Mouse (Mus musculus) CH12.LX (cell line): ENCODE measurements around the gene Rgs7. TPM values are rescaled to one million over a fixed set of nuclear protein-coding genes. Genes with fewer than 3 reads are reported as not detected.

Experiments
- DNase-seq: peaks from one replicate; pipeline ENCODE4 v3.0.0-alpha.2; 2013; ENCODE audit errors: extremely low read depth
- H3K27ac ChIP-seq: 2 replicates; pipeline ENCODE4 v1.5.1; 2012; ENCODE audit warnings: low read depth, mild to moderate bottlenecking, control low read depth, moderate library complexity; ENCODE audit not compliant: insufficient read depth
- H3K27me3 ChIP-seq: replicated peaks from 2 replicates; pipeline ENCODE3; 2012; ENCODE audit warnings: inconsistent platforms
- H3K36me3 ChIP-seq, 2 experiments: replicated peaks in 1 of 2; 2 replicates each; pipeline versions ENCODE3 to v1.6.1; 2012; ENCODE audit warnings: inconsistent platforms in 1 of 2, low read length in 1 of 2, mild to moderate bottlenecking in 1 of 2, mixed read lengths in 1 of 2, moderate library complexity in 1 of 2; ENCODE audit not compliant: control insufficient read depth in 1 of 2, insufficient read depth in 1 of 2
- H3K4me1 ChIP-seq, 2 experiments: 2 replicates each; pipeline ENCODE4 v1.6.1; 2012; ENCODE audit warnings: inconsistent platforms in 1 of 2, moderate library complexity in 1 of 2; ENCODE audit not compliant: insufficient read depth in 2 of 2, control insufficient read depth in 1 of 2
- H3K4me2 ChIP-seq: 2 replicates; pipeline ENCODE4 v1.6.1; 2012; ENCODE audit warnings: low read depth, mild to moderate bottlenecking, control low read depth; ENCODE audit not compliant: poor library complexity, insufficient read depth, severe bottlenecking
- H3K4me3 ChIP-seq, 3 experiments: fragments of 150-350 bp in 1 of 3; sonication (generic) in 1 of 3; replicated peaks in 1 of 3; 2 replicates each; pipeline versions ENCODE3 to v1.5.1; 2011 to 2012; ENCODE audit warnings: low read depth in 2 of 3, low read length in 2 of 3, mild to moderate bottlenecking in 2 of 3, moderate library complexity in 2 of 3, control low read depth in 1 of 3, improper control_type of control experiment in 1 of 3, inconsistent platforms in 1 of 3, mixed read lengths in 1 of 3; ENCODE audit not compliant: poor library complexity in 1 of 3
- H3K79me2 ChIP-seq: replicated peaks from 2 replicates; pipeline ENCODE4 v1.6.1; 2012; ENCODE audit warnings: mild to moderate bottlenecking, moderate library complexity; ENCODE audit not compliant: control insufficient read depth, poor library complexity, insufficient read depth, severe bottlenecking; ENCODE audit errors: extremely low read depth
- H3K9ac ChIP-seq: 2 replicates; pipeline ENCODE4 v1.6.1; 2012; ENCODE audit warnings: low read depth, mild to moderate bottlenecking, control low read depth, moderate library complexity; ENCODE audit not compliant: insufficient read depth
- H3K9me3 ChIP-seq: replicated peaks from 2 replicates; pipeline ENCODE3; 2012; ENCODE audit warnings: low read length, inconsistent platforms, mixed read lengths
- CTCF ChIP-seq, 2 experiments: IDR thresholded peaks in 1 of 2; conservative IDR thresholded peaks in 1 of 2; 2 replicates each; pipeline ENCODE4 v1.5.1; 2011 to 2012; ENCODE audit warnings: low read depth in 2 of 2, low read length in 2 of 2, improper control_type of control experiment in 1 of 2, inconsistent platforms in 1 of 2, mild to moderate bottlenecking in 1 of 2, moderate library complexity in 1 of 2
- ELF1 ChIP-seq: IDR thresholded peaks from 2 replicates; pipeline ENCODE4 v1.6.1; 2014; ENCODE audit warnings: low read depth, mild to moderate bottlenecking, inconsistent platforms, low read length, improper control_type of control experiment
- ETS1 ChIP-seq: conservative IDR thresholded peaks from 2 replicates; pipeline ENCODE4 v1.6.1; 2012; ENCODE audit warnings: low read depth, mild to moderate bottlenecking, inconsistent platforms, low read length, improper control_type of control experiment, moderate library complexity
- KAT2A ChIP-seq: IDR thresholded peaks from 2 replicates; pipeline ENCODE4 v1.6.1; 2012; ENCODE audit warnings: low read length, improper control_type of control experiment, inconsistent platforms; ENCODE audit not compliant: insufficient replicate concordance
- MAX ChIP-seq: IDR thresholded peaks from 2 replicates; pipeline ENCODE4 v1.6.1; 2011; ENCODE audit warnings: low read length, improper control_type of control experiment
- MAZ ChIP-seq: IDR thresholded peaks from 2 replicates; pipeline ENCODE4 v1.6.1; 2012; ENCODE audit warnings: low read depth, mild to moderate bottlenecking, inconsistent platforms, low read length, improper control_type of control experiment, moderate library complexity
- MEF2A ChIP-seq: IDR thresholded peaks from 2 replicates; pipeline ENCODE4 v1.6.1; 2014; ENCODE audit warnings: low read depth, mild to moderate bottlenecking, inconsistent platforms, low read length, improper control_type of control experiment, borderline replicate concordance
- NELFE ChIP-seq: IDR thresholded peaks from 2 replicates; pipeline ENCODE4 v1.6.1; 2011; ENCODE audit warnings: low read depth, low read length, improper control_type of control experiment
- PAX5 ChIP-seq: IDR thresholded peaks from 2 replicates; pipeline ENCODE4 v1.6.1; 2012; ENCODE audit warnings: low read length, inconsistent platforms, mixed read lengths
- POLR2A ChIP-seq: IDR thresholded peaks from 2 replicates; pipeline ENCODE4 v1.6.1; 2011; ENCODE audit warnings: low read depth, mild to moderate bottlenecking, improper control_type of control experiment, low read length
- POLR2AphosphoS2 ChIP-seq: IDR thresholded peaks from 2 replicates; pipeline ENCODE4 v1.6.1; 2011; ENCODE audit warnings: low read depth, low read length, improper control_type of control experiment
- RCOR1 ChIP-seq: conservative IDR thresholded peaks from 2 replicates; pipeline ENCODE4 v1.6.1; 2012; ENCODE audit warnings: low read depth, mild to moderate bottlenecking, inconsistent platforms, low read length, improper control_type of control experiment
- TBP ChIP-seq: conservative IDR thresholded peaks from 2 replicates; pipeline ENCODE4 v1.6.1; 2011; ENCODE audit warnings: low read depth, low read length, improper control_type of control experiment
- TCF12 ChIP-seq: IDR thresholded peaks from 2 replicates; pipeline ENCODE4 v1.6.1; 2014; ENCODE audit warnings: low read depth, mild to moderate bottlenecking, inconsistent platforms, low read length, improper control_type of control experiment
- ZKSCAN1 ChIP-seq: IDR thresholded peaks from 2 replicates; pipeline ENCODE4 v1.6.1; 2012; ENCODE audit warnings: low read depth, inconsistent platforms, low read length, improper control_type of control experiment, borderline replicate concordance
- ZNF384 ChIP-seq: IDR thresholded peaks from 2 replicates; pipeline ENCODE4 v1.6.1; 2012; ENCODE audit warnings: low read depth, low read length, improper control_type of control experiment, inconsistent platforms
- dilution Hi-C: fragments of 300-500 bp; cut with MboI; formaldehyde crosslinking; loops from 2 replicates; pipeline ENCODE4 v1.14.3; 2020; ENCODE audit warnings: low sequenced_read_pairs; ENCODE audit not compliant: extremely low pct_unique_long_range_greater_than_20kb, extremely low pct_ligation_motif_present
- in situ Hi-C: fragments of 300-500 bp; cut with MboI; formaldehyde crosslinking; loops from 3 replicates; pipeline ENCODE4 v1.14.3; 2019; ENCODE audit warnings: low sequenced_read_pairs, low pct_ligation_motif_present, low pct_unique_long_range_greater_than_20kb, mixed read lengths
- polyA plus RNA-seq: library from polyadenylated mRNA; unstranded; fragments of >175 nt; gene quantifications from 2 replicates; pipeline ENCODE4 v1.2.1, GENCODE M21; 2012; ENCODE audit warnings: low read depth; ENCODE audit not compliant: insufficient read length
- total RNA-seq, 2 experiments: library from RNA; depleted of rRNA; stranded (reverse); fragments of 300-350 nt in 1 of 2; fragments of >200 nt in 1 of 2; gene quantifications; 2 replicates each; pipeline ENCODE4 v1.2.3; 2012 to 2014

Rgs7 gene
- total and polyA plus RNA-seq, 3 experiments: 0.04 to 0.30 (median 0.09) TPM

GRCm38 (mm10) chr1:175368062-175368461 lies 124.2 kb downstream of the Rgs7 start:
- dilution Hi-C loops: no loop called here
- in situ Hi-C loops: no loop called here
- no peak for TF ChIP-seq RCOR1
- no peak for TF ChIP-seq TBP
- TF ChIP-seq ETS1: no peak
- no peak for TF ChIP-seq MAX
- no peak for TF ChIP-seq POLR2A
- no peak for TF ChIP-seq NELFE
- no peak for TF ChIP-seq TCF12
- TF ChIP-seq POLR2AphosphoS2: no peak
- no peak for TF ChIP-seq ELF1
- no peak for TF ChIP-seq ZNF384
- no peak for TF ChIP-seq MEF2A
- DNase-seq: no peak
- no peaks in the 10 kb centered on the region for H3K79me2 ChIP-seq
- no peak overlapping the region for H3K4me2 ChIP-seq
- no peak overlapping the region for H3K9ac ChIP-seq
- H3K27me3 ChIP-seq: no peaks in the 10 kb centered on the region
- no peaks in the 10 kb centered on the region for H3K4me1 ChIP-seq
- no peak overlapping the region for H3K4me3 ChIP-seq
- H3K27ac ChIP-seq: no peak overlapping the region
- H3K36me3 ChIP-seq: no peaks in the 10 kb centered on the region
- no peaks in the 10 kb centered on the region for H3K9me3 ChIP-seq

GRCm38 (mm10) chr1:175363606-175364005 lies 128.7 kb downstream of the Rgs7 start:
- in situ Hi-C loops: no loop called here
- H3K27me3 ChIP-seq: no peaks in the 10 kb centered on the region
- H3K36me3 ChIP-seq: no peaks in the 10 kb centered on the region
- no peaks in the 10 kb centered on the region for H3K79me2 ChIP-seq
- H3K9me3 ChIP-seq: no peaks in the 10 kb centered on the region
- TF ChIP-seq CTCF (conservative IDR thresholded peaks at IDR 0.05 in 1 of 2, IDR thresholded peaks at IDR 0.05 in 1 of 2; ENCODE audit: low read depth in 2 of 2, low read length in 2 of 2) (no peak), KAT2A (no peak), MAX (no peak), PAX5 (no peak), MAZ (no peak), TBP (no peak), ZKSCAN1 (no peak)
- no peak overlapping the region for H3K27ac ChIP-seq
- no peak for DNase-seq
- dilution Hi-C loops: no loop called here
- no peaks in the 10 kb centered on the region for H3K4me1 ChIP-seq
- no peak overlapping the region for H3K4me3 ChIP-seq
- no peak overlapping the region for H3K4me2 ChIP-seq
- H3K9ac ChIP-seq: no peak overlapping the region
